Mouse (Mus musculus) myocyte (in vitro differentiated cells): ENCODE data around the gene Plce1. TPM values are rescaled to one million over a fixed set of nuclear protein-coding genes. Genes with fewer than 3 reads are reported as not detected.
A peak's percentile ranks its signal among the peaks of the same experiment; 100 is the strongest.

Source experiments
- H3K27me3 ChIP-seq: one replicate; pipeline ENCODE4 v1.6.1; 2011; ENCODE audit not compliant: control insufficient read depth, insufficient read depth, insufficient read length
- H3K36me3 ChIP-seq: one replicate; pipeline ENCODE4 v1.6.1; 2011; ENCODE audit not compliant: control insufficient read depth, insufficient read depth
- H3K4me2 ChIP-seq: one replicate; pipeline ENCODE4 v1.6.1; 2011; ENCODE audit warnings: low read depth, control low read depth
- H3K4me3 ChIP-seq: one replicate; pipeline ENCODE4 v1.5.1; 2011; ENCODE audit warnings: mild to moderate bottlenecking, control low read depth, moderate library complexity
- H3K79me2 ChIP-seq: one replicate; pipeline ENCODE4 v1.6.1; 2011; ENCODE audit not compliant: control insufficient read depth, insufficient read depth
- H3ac ChIP-seq: one replicate; pipeline ENCODE4 v1.6.1; 2011; ENCODE audit not compliant: control insufficient read depth, insufficient read length
- CEBPB ChIP-seq: IDR thresholded peaks from 2 replicates; pipeline ENCODE4 v1.6.1; 2011; ENCODE audit warnings: mild to moderate bottlenecking, moderate library complexity; ENCODE audit not compliant: poor library complexity, insufficient read depth, severe bottlenecking
- E2F4 ChIP-seq: IDR thresholded peaks from one replicate; pipeline ENCODE4 v1.6.1; 2011; ENCODE audit warnings: mild to moderate bottlenecking, control low read depth, moderate library complexity; ENCODE audit not compliant: insufficient read depth
- MAX ChIP-seq: IDR thresholded peaks from one replicate; pipeline ENCODE4 v1.6.1; 2011; ENCODE audit warnings: low read depth, mild to moderate bottlenecking, control low read depth
- MYOD1 ChIP-seq, 3 experiments: IDR thresholded peaks; one replicate each; pipeline ENCODE4 v1.6.1; 2011; ENCODE audit warnings: control low read depth in 2 of 3, low read depth in 2 of 3, mild to moderate bottlenecking in 2 of 3, moderate library complexity in 1 of 3; ENCODE audit not compliant: insufficient read length in 2 of 3, control insufficient read depth in 1 of 3
- MYOG ChIP-seq, 3 experiments: IDR thresholded peaks; one replicate each; pipeline ENCODE4 v1.6.1; 2011; ENCODE audit warnings: control low read depth in 2 of 3, low read depth in 2 of 3, mild to moderate bottlenecking in 2 of 3; ENCODE audit not compliant: insufficient read length in 2 of 3, control insufficient read depth in 1 of 3, insufficient read depth in 1 of 3
- POLR2A ChIP-seq: IDR thresholded peaks from one replicate; pipeline ENCODE4 v1.6.1; 2011; ENCODE audit warnings: low read depth, mild to moderate bottlenecking, control low read depth, moderate library complexity; ENCODE audit not compliant: insufficient read length
- POLR2AphosphoS2 ChIP-seq: IDR thresholded peaks from one replicate; pipeline ENCODE4 v1.6.1; 2011; ENCODE audit warnings: low read depth, control low read depth; ENCODE audit not compliant: insufficient read length
- REST ChIP-seq: IDR thresholded peaks from one replicate; pipeline ENCODE4 v1.6.1; 2011; ENCODE audit warnings: mild to moderate bottlenecking, control low read depth, moderate library complexity; ENCODE audit not compliant: insufficient read depth, insufficient read length
- SRF ChIP-seq: IDR thresholded peaks from one replicate; pipeline ENCODE4 v1.6.1; 2011; ENCODE audit warnings: low read depth; ENCODE audit not compliant: control insufficient read depth, insufficient read length
- TCF12 ChIP-seq: IDR thresholded peaks from one replicate; pipeline ENCODE4 v1.6.1; 2011; ENCODE audit warnings: mild to moderate bottlenecking, control low read depth; ENCODE audit not compliant: poor library complexity, insufficient read depth, severe bottlenecking
- TCF3 ChIP-seq: IDR thresholded peaks from one replicate; pipeline ENCODE4 v1.6.1; 2011; ENCODE audit warnings: low read depth, control low read depth; ENCODE audit not compliant: insufficient read length
- USF1 ChIP-seq: IDR thresholded peaks from one replicate; pipeline ENCODE4 v1.6.1; 2011; ENCODE audit warnings: low read depth, mild to moderate bottlenecking, control low read depth, moderate library complexity
- polyA plus RNA-seq: library from polyadenylated mRNA; unstranded; fragments of >200 nt; fragmentation: generic; extraction: Trizol; gene quantifications from one replicate; pipeline ENCODE4 v1.2.1, GENCODE M21; 2012; ENCODE audit warnings: missing spikeins

Plce1 gene
- polyA plus RNA-seq, 1 experiment = 0.01 TPM

DNA sequence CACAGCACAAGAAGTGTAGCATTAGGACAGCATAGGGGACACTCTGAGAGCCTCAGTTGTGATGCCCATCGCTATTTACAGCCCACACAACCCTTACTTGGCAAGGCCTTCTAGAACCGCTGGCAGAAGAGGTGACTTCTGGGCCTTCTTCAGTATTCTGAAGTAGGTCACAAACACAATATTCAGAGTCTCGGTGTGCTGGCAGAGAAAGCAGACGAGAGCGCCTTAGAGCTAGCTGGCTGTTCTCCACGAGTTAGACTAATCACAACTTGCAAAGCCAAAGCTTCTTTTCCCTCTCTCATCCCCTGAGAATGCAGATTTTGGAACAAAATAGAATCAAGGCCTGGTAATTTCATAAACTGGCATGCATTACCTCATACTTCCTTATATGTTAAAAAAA, 317.9 kb downstream of the Plce1 start:
- H3K79me2 ChIP-seq = no peaks in the 10 kb centered on the region
- H3K4me3 ChIP-seq = no peak overlapping the region
- no peak for TF ChIP-seq MAX
- TF ChIP-seq REST = no peak
- TF ChIP-seq SRF = no peak
- no peak for TF ChIP-seq MYOD1 (IDR thresholded peaks at IDR 0.05; ENCODE audit: control insufficient read depth in 1 of 3, insufficient read length in 2 of 3, low read depth in 2 of 3)
- TF ChIP-seq TCF3 = no peak
- no peak for TF ChIP-seq POLR2A
- no peak for TF ChIP-seq POLR2AphosphoS2
- TF ChIP-seq USF1 = no peak
- no peak for TF ChIP-seq CEBPB
- TF ChIP-seq MYOG (IDR thresholded peaks at IDR 0.05; ENCODE audit: control insufficient read depth in 1 of 3, insufficient read depth in 1 of 3, insufficient read length in 2 of 3, low read depth in 2 of 3) = no peak
- no peak for TF ChIP-seq E2F4
- TF ChIP-seq TCF12 = no peak
- H3K36me3 ChIP-seq = peaks cover 51% of the 10 kb centered on the region
- no peak overlapping the region for H3ac ChIP-seq
- no peaks in the 10 kb centered on the region for H3K27me3 ChIP-seq
- H3K4me2 ChIP-seq = no peak overlapping the region

GRCm38 (mm10) chr19:38818191-38818590, 337.3 kb downstream of the Plce1 start:
- TF ChIP-seq CEBPB = no peak
- no peak for TF ChIP-seq REST
- TF ChIP-seq TCF12 = no peak
- no peak for TF ChIP-seq TCF3
- no peak for TF ChIP-seq MYOG (IDR thresholded peaks at IDR 0.05; ENCODE audit: control insufficient read depth in 1 of 3, insufficient read depth in 1 of 3, insufficient read length in 2 of 3, low read depth in 2 of 3)
- Histone ChIP-seq H3K4me3 (peak overlapping the region; percentile 94), H3ac (peak overlapping the region; percentile 91)

DNA sequence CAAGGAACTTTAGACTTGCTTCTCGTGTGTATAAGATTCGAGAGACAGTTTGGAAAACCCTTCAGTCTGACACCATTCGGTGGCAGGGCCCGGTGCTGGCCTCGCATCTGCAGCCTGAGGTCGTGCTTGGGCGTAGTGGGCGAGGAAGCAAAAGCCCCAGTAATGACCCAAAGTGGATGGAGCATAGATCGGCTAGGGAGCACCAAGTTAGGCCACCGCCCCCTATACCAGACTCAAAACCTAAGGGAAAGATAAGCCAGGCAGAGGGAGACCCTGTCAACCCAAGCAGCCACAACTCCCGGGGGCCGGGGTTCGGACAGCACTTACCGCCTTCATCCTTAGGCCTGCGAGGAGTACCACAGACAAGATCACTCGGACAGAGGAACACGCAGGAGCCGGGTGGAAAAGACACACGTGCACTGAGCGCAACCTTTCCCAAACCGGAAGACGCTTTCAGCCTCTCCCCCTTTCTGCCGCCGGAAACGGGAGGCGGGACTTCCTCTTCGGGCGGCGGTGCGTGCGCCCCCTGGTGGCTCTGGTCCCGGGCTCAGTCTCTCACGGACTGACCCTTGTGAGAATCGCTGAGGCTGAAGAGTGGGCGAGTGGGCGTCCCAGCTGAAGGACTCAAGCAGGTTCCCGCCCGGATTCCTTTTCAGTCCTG, 338.0 kb downstream of the Plce1 start, which contains the start of gene Noc3l:
Gene Noc3l, minus strand, starts transcription at position 472 of the 661 bp plus-strand sequence.
- Histone ChIP-seq H3K79me2 (peaks cover 23% of the 10 kb centered on the region), H3K27me3 (peaks cover 1% of the 10 kb centered on the region), H3K4me2 (peak within 1 kb of the TSS; percentile 89), H3ac (peak within 1 kb of the TSS; percentile 91), H3K4me3 (peak within 1 kb of the TSS; percentile 94), H3K36me3 (peaks cover 19% of the 10 kb centered on the region)
- TF ChIP-seq MYOD1 (IDR thresholded peaks at IDR 0.05; ENCODE audit: control insufficient read depth in 1 of 3, insufficient read length in 2 of 3, low read depth in 2 of 3) (no peak), MAX (peak; percentile 73), REST (no peak), MYOG (IDR thresholded peaks at IDR 0.05; ENCODE audit: control insufficient read depth in 1 of 3, insufficient read depth in 1 of 3, insufficient read length in 2 of 3, low read depth in 2 of 3) (no peak), POLR2AphosphoS2 (peak; percentile 88), POLR2A (peak; percentile 80), CEBPB (no peak), SRF (no peak), TCF3 (no peak), USF1 (no peak), TCF12 (no peak), E2F4 (no peak)

More at GRCm38 (mm10) chr19:38818191-38818590, 337.3 kb downstream of the Plce1 start:
- no peaks in the 10 kb centered on the region for H3K27me3 ChIP-seq
- H3K4me2 ChIP-seq = peak overlapping the region; percentile 89
- H3K79me2 ChIP-seq = peaks cover 23% of the 10 kb centered on the region
- H3K36me3 ChIP-seq = peaks cover 19% of the 10 kb centered on the region

- Histone ChIP-seq H3K27me3 (peaks cover 5% of the 10 kb centered on the region), H3ac (peak overlapping the region; percentile 91), H3K79me2 (peaks cover 23% of the 10 kb centered on the region), H3K36me3 (peaks cover 14% of the 10 kb centered on the region), H3K4me2 (peak overlapping the region; percentile 89), H3K4me3 (peak overlapping the region; percentile 94)
- no peak for TF ChIP-seq E2F4
- TF ChIP-seq MYOG (IDR thresholded peaks at IDR 0.05; ENCODE audit: control insufficient read depth in 1 of 3, insufficient read depth in 1 of 3, insufficient read length in 2 of 3, low read depth in 2 of 3) = no peak
- TF ChIP-seq REST = no peak
- TF ChIP-seq TCF3 = no peak
- TF ChIP-seq USF1 = no peak
- no peak for TF ChIP-seq SRF
- TF ChIP-seq TCF12 = no peak
- TF ChIP-seq MAX = no peak
- no peak for TF ChIP-seq POLR2A
- TF ChIP-seq POLR2AphosphoS2 = no peak
- TF ChIP-seq MYOD1 (IDR thresholded peaks at IDR 0.05; ENCODE audit: control insufficient read depth in 1 of 3, insufficient read length in 2 of 3, low read depth in 2 of 3) = no peak
- no peak for TF ChIP-seq CEBPB
Measured at GRCm38 (mm10) chr19:38819427-38819802, 338.5 kb downstream of the Plce1 start.
